Mouse (Mus musculus) activated CD4-positive, CD25-positive, alpha-beta regulatory T cell, adult 4 months (primary cell): ENCODE measurements at regions not wholly inside any gene's neighbourhood (a gene's known extent, or its start where the extent isn't known, plus 50 kb on each side); places are given as distances from the start of the nearest gene placed in this dataset.
"Not testable (repeated sequence)": the region's sequence is repeated elsewhere in the genome, so short reads cannot be mapped to it uniquely, and the experiment has no call there.

Experiments
- ATAC-seq: one replicate; pipeline ENCODE4 v1.8.0; 2017

DNA sequence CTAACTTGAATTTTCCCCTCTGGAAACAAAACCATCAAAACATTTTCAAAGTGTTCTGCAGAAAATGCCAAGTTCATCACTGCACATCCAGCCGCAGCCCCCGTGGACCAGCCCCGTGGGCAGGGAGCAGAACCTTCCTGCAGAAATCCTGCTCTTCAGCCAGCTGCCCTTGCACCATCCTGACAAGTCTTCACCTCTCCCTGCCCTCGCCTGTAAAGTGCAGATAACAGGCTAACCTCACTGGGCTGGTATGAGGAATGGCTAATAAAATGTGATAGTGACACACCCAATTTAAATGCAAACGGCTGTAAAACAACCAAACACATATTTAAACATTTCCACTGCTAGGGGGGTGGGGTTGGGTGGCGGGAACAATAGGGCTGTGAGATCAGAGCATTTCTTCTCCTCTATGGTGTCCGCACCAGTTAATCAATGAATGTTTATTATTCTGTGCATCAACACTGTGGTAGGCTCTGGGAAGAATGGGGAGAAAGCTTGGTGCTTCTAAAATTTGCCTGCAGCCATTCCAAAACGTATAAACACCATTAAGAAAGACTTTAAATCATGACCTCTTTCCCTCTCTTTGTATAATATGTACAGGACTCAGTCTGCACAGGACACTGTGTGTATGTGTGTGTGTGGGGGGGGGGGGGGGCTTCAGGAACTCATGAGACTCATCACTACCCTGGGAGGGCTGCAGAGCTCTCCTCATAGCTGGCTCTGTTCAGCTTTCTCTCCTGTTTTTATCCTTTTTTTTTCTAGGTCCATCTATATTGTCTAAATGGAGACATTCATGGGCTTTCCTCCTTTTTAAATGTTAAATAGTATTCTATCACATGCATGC is 215.1 kb upstream of the Klf3 start:
- no peak for ATAC-seq

DNA sequence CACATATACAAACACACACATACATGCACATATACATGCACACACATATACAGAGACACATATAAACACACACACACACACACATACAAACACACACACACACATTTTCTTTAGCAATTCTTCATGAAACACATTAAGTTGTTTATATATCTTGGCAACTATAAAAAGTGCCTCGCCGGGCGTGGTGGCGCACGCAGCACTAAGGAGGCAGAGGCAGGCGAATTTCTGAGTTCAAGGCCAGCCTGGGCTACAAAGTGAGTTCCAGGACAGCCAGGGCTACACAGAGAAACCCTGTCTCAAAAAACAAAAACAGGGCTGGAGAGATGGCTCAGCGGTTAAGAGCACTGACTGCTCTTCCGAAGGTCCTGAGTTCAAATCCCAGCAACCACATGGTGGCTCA is 214.4 kb upstream of the Klf3 start:
- not testable (repeated sequence) for ATAC-seq

- no peak for ATAC-seq
These were observed 213.2 kb upstream of the Klf3 start for GRCm38 (mm10) chr5:64590036-64590435.

DNA sequence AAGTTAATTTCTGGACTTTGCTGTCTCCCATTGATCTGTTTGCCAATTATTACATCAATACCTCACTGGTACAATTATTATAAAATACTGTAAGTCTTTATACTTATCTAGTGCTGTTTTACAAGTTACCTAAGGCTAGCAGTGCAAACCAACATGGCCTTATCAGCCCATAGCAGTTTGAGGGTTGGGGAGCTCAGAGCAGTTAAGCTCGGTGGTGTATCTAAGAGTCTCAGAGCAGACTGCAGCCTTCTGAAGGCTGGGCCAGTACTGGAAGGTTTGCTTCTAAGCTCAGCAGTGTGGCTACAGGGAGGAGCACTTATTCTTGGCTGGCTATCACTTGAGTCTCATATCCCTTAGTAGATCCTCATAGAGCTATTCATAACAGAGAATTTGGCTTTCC is 212.4 kb upstream of the Klf3 start:
- ATAC-seq, result no peak

DNA sequence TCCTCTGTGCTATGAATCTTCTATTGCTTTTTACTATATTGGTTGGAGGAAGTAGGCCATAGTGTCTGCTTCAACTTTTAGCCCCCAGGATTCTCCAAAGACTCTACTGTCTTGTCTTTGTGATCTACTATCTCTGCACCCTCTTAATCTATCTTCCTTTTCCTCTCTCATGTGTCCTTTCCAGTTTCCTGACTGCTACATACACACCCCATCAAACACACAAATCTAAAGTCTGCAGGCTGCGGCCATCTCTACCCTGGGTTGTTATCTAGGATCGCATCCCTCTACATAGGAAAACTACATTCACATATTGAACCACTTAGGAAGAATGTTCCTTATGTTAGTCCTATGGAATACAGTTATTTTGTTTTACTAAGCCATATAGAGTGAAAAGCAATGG is 211.4 kb upstream of the Klf3 start:
- no peak for ATAC-seq

GRCm38 (mm10) chr5:64595220-64595619 is 208.0 kb upstream of the Klf3 start:
- no peak for ATAC-seq

DNA sequence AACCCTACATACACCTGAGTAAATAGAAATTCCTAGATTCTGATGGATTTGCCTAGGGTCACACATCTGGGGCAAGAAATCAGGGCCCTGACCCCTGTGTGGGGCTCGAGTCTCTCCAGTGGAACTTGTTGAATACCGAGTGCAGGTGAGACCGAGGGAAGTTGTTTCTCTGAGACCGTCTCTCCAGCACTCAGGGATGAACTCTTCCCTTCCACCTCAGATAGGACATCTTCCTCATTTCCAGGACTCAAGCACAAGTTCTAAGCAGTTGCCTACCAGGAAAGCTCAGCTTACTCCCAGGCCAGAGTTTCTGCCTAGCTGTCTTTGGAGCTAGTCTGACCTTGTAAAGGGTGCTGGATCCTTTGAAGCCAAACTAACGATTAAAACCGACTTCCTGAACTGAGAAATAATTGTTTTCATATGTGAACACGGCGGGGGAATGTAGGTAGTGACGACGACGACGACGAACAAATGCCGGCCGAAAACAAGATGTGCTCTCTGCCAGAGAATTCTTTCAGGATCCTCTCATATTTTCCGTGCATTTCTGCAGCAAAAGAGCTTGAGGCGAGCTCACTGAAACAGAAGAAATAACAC is 207.3 kb upstream of the Klf3 start:
- ATAC-seq, result no peak

- ATAC-seq, result no peak
These were observed 206.2 kb upstream of the Klf3 start for GRCm38 (mm10) chr5:64597021-64597420.

DNA sequence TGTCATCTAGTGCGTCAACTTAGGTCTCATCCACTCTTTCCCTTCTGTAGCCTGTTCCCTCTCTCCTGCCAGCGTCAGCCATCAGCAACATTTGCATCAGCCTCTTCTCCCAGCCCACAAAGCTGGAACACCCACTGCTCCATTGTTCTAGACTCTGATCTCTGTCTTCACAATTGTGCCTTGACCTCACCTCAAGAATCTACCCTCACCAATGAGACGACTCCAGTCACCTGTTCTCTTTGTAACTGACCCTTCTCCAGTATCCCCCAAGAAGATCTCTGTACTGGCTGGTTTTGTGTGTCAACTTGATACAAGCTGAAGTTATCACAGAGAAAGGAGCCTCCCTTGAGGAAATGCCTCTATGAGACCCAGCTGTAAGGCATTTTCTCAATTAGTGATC is 205.7 kb upstream of the Klf3 start:
- ATAC-seq, result no peak

DNA sequence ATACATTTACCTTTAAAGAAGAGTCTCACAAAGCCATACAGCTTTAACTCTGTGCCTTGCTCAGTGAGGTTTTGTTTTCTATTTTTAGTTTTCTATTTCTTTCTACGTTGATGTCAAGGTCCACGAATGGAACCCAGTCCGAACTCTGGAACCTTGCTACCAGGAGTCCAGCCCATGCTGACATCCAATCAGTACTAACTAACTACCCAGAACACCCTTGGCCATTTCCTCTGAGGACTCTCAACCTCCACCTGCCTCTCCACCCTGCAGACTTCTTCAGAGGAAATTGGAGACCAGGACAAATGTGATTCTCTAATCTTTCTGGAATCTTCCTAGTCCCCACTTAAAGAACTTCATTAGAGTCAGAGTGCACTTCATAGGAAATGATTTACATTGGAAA is 204.6 kb upstream of the Klf3 start:
- ATAC-seq, result no peak

DNA sequence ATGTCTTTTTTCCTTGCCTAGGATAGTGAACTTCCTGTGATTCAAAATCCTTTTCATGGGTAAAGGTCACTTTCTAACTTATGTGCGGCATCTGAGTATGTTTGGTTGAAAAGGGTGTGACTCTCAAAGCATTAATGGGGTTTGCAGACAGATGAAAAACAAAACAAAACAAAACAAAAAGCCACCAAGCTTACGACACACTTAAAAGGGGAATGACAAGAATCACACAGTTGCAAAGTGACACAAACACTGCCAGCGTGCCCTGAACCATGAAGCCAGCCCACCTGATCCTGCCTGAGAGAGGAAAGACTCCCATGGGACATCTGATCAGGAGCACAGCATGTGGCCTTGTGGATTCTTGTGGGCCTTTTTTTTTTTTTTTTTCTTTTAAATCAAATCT is 204.2 kb upstream of the Klf3 start:
- no peak for ATAC-seq

- peak; percentile 86 for ATAC-seq
These were observed 203.3 kb upstream of the Klf3 start for GRCm38 (mm10) chr5:64599865-64600288.

DNA sequence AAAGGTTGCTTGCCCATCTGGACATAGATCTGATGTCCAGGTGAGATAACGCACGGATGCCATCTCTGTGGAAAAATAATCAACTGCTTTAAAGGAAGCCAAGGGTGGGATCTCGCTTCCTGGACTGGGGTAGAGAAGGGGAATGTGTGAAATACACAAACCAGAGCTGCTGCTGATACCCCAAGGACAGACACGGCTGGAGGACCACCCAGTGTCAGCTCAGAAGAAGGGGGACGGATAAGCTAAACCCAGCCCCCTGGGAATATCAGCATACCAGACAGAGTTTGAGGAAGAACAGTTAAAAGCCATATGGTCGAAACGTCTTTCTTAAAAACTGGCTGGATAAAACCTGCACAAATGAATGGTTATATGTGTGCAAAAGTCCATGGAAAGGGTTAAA is 202.8 kb upstream of the Klf3 start:
- no peak for ATAC-seq

DNA sequence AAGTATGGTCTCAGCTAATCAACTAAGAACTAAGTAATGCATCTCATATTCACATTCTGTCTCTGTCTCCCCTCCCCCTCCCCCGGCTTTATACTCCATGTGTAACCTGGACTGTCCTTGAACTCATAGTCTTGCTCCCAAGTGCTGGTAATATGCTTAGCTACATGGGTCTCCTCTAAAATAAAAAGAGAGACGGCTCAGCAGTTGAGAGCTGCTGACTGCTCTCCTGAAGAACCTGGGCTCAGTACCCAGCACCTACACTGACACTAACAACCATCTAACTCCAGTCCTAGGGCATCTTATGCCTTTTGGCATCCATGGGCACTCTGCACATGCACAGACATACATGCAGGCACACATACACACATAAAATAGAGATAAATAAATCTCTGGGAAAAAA is 202.4 kb upstream of the Klf3 start:
- no peak for ATAC-seq

DNA sequence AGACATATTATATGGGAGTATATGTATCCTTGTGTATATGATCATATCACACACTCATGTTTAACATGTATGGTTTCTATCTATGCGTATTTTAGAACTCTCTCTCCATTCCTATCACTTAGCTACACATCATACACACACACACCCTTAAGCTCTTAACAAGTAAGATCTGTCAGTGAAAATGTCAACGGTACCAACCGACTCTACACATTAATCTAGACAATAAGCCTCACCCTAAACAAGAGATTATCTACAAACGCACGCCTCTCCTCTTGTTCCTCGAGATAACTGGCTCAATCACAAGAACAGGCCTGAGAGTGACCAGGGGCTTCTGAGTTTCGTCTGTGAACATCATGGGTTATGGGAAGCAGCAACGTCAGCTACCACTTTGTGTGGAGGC is 201.9 kb upstream of the Klf3 start:
- ATAC-seq, result no peak

DNA sequence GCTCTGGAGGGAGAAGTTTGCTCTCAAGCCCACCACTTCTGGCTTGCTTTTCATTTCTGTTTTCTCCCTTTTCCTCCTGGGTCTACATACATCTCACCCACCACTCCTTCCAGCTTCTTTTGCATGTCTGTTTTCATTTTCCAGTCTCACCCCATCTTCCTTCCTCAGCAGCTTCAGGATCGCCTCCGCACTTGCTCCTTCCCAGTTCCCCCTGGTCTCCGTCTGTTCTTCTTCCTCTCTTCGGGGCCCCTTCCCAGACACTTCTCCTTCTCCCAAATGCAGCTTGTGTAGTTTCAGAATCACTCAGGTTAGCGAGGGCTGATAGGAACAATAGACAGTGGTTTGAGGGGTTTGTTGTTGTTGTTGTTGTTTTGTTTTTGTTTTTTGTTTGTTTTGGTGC is 201.4 kb upstream of the Klf3 start:
- no peak for ATAC-seq

DNA sequence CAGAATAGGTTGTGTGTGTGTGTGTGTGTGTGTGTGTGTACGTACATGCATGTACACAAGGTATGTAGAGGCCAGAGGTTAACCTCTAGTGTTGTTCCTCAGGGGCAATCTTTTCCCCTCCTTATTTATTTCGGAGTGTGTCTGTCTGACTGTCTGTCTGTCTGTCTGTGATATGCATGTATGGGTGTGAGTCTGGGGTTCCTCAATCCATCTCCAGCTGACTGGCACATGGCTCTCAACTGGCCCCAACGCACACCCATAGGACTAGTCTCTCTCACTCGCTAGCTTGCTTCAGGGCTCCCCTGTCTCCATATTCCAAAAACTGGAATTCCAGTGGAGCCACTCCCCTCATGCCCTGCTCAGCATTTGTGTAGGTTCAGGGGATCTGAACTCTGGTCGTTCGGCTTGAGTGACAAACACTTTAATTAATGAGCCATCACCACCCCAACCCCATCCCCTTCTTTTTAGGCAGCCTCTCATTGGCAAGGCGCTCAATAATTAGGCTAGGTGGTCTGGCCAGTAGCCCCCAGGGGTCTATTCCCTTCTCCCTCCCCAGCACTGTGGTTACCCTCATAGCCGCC is 200.7 kb upstream of the Klf3 start:
- ATAC-seq, result no peak

DNA sequence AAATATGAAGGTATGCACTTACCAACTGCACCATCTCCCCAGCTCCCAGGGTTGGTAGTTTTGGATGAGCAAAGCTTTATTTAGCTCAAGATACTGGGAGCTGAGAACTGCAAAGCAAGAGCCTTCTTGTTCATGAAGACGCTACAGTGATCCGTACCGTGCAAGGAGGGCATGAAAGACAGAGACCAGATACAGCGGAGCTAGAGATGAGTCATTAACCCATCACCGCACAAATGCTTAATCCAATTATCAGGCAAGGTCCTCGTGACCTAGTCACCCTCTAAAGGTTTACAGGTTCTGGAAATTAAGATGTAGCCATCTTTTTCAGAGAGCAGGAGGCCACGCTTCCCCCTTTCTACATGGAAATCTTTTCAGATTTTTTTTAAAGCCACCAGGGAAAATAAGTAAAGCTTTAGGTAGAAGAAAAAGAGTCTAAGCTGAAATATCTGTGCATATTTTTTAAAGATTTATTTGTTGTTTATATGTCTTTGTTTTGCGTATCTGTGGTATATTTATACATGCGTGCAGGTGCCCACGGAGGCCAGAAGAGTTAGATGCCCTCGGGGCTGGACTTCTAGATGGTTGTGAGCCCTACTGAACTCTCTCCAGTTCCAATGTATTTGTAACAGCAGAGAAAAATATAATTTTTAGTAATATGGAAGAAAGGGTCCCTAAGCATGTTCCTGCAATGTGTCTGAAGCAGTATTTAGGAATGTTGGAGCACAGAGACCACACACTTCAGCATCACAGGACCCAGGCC is 200.0 kb upstream of the Klf3 start:
- no peak for ATAC-seq

- ATAC-seq, result no peak
These were observed 198.0 kb upstream of the Klf3 start for GRCm38 (mm10) chr5:64605171-64605570.

- ATAC-seq, result no peak
These were observed 197.2 kb upstream of the Klf3 start for GRCm38 (mm10) chr5:64605991-64606390.

GRCm38 (mm10) chr5:64609378-64610087 is 193.7 kb upstream of the Klf3 start:
- peak; percentile 97 for ATAC-seq

DNA sequence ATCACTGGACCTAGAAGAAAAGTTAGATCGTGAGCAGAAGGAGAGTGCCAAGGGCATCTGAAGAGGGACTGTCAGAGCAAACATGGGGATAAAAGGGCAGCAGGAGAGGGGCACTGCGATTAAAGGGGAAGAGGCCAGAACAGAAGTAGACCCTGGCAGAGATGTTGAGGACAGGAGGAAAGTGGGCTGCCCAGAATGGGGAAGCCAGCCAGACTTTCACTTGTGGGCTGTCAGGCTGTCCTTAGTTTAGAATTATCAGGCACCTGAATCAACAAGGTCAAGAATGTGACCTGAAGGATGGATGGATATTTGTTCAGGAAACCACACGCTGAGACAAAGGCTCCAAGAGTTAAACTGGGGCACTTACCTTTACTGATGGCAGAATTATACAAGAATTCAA is 193.0 kb upstream of the Klf3 start:
- no peak for ATAC-seq
